Mouse (Mus musculus): ENCODE data around the gene Pax3.

DNA sequence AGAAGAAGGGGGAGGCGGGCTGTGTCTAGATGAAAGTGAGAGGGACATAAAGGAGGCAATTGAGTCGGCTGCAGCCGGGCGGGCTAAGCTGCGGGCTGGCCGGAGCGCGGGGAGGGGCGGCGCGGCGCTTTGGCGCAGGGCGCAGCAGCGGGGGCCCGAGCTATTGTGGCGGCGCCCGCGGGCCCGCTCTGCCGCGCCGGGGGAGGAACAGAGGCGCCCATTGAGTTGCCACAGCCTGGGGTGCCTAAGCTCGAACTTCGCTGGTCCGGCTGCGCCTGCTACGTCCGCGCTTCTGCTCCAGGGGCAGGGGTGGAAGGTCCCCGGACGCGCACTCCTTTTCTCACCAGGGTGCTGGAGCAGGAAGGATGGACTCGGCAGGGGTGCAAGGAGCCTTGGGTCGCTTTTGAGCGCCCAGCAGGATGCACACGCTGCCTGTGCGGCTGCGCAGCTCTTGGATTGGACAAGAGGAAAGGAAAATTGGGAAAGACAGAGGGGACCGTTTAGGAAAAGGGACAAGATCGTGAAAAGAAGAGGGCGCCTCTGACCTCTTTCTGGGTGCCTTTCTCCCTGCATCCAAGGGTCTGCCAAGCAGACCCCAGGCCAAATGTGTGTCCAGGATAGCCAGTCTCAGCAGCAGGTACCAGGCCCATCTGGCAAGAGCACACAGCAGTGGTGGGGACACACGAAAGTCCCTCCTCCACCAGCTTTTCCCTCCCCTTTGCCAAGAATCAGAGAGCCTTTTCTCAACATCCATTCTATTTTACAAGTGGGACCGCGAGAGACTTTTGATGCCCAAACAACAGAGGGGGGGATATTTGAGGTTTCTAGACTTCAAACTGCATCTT lies 7.2 kb downstream of the Pax3 start:
- TF ChIP-seq EP300 (IDR thresholded peaks at IDR 0.05; ENCODE audit: low read depth) (no peak), CTCF (IDR thresholded peaks at IDR 0.05; ENCODE audit: low read depth) (no peak)
